Mouse (Mus musculus) erythroblast, embryonic 14.5 days (primary cell): ENCODE data around the gene Cux1. TPM values are rescaled to one million over a fixed set of nuclear protein-coding genes. Genes with fewer than 3 reads are reported as not detected.

Experiments used
- H3K27me3 ChIP-seq: 2 replicates; pipeline ENCODE4 v1.6.1; 2012; ENCODE audit warnings: inconsistent platforms; ENCODE audit not compliant: control insufficient read depth
- H3K36me3 ChIP-seq: 2 replicates; pipeline ENCODE4 v1.6.1; 2012; ENCODE audit warnings: mild to moderate bottlenecking, inconsistent platforms; ENCODE audit not compliant: control insufficient read depth
- H3K4me1 ChIP-seq: 2 replicates; pipeline ENCODE4 v1.6.1; 2012; ENCODE audit warnings: inconsistent platforms; ENCODE audit not compliant: control insufficient read depth
- H3K4me3 ChIP-seq: replicated peaks from 2 replicates; pipeline ENCODE3; 2012; ENCODE audit warnings: moderate library complexity, mild to moderate bottlenecking, inconsistent platforms
- H3K9me3 ChIP-seq: 2 replicates; pipeline ENCODE4 v1.6.1; 2012; ENCODE audit warnings: low read length, inconsistent platforms, mixed read lengths; ENCODE audit not compliant: control insufficient read depth
- GATA1 ChIP-seq: IDR thresholded peaks from 2 replicates; pipeline ENCODE4 v1.6.1; 2012; ENCODE audit warnings: low read length, inconsistent platforms, mixed read lengths
- TAL1 ChIP-seq: IDR thresholded peaks from 3 replicates; pipeline ENCODE4 v1.6.1; 2012; ENCODE audit warnings: low read length, inconsistent platforms, mixed read lengths
- polyA plus RNA-seq: library from polyadenylated mRNA; stranded (reverse); fragments of >175 nt; gene quantifications from 2 replicates; pipeline ENCODE4 v1.2.3, GENCODE M21; 2012

Gene Cux1
- polyA plus RNA-seq, 1 experiment = 2.9 TPM

- no peak for TF ChIP-seq TAL1
- no peak for TF ChIP-seq GATA1
- H3K36me3 ChIP-seq = peaks cover 3% of the 10 kb centered on the region
- H3K4me3 ChIP-seq = no peak overlapping the region
- H3K4me1 ChIP-seq = peaks cover 6% of the 10 kb centered on the region
- H3K9me3 ChIP-seq = no peaks in the 10 kb centered on the region
- H3K27me3 ChIP-seq = no peaks in the 10 kb centered on the region
These were observed 171.0 kb downstream of the Cux1 start for GRCm38 (mm10) chr5:136396256-136396655.

- H3K4me1 ChIP-seq = peaks cover 6% of the 10 kb centered on the region
- H3K27me3 ChIP-seq = no peaks in the 10 kb centered on the region
- TF ChIP-seq TAL1 (no peak), GATA1 (no peak)
These were observed 171.6 kb downstream of the Cux1 start for GRCm38 (mm10) chr5:136395600-136396195.

GRCm38 (mm10) chr5:136394517-136395212 is 172.6 kb downstream of the Cux1 start:
- Histone ChIP-seq H3K9me3 (no peaks in the 10 kb centered on the region), H3K27me3 (no peaks in the 10 kb centered on the region), H3K4me1 (peaks cover 6% of the 10 kb centered on the region), H3K4me3 (no peak overlapping the region), H3K36me3 (peaks cover 4% of the 10 kb centered on the region)
- TF ChIP-seq TAL1 = no peak
- no peak for TF ChIP-seq GATA1

More at GRCm38 (mm10) chr5:136395600-136396195, 171.6 kb downstream of the Cux1 start:
- H3K9me3 ChIP-seq = no peaks in the 10 kb centered on the region
- no peak overlapping the region for H3K4me3 ChIP-seq
- peaks cover 3% of the 10 kb centered on the region for H3K36me3 ChIP-seq

GRCm38 (mm10) chr5:136393621-136394020 is 173.7 kb downstream of the Cux1 start:
- Histone ChIP-seq H3K4me1 (peaks cover 6% of the 10 kb centered on the region), H3K9me3 (no peaks in the 10 kb centered on the region), H3K4me3 (no peak overlapping the region), H3K27me3 (no peaks in the 10 kb centered on the region), H3K36me3 (peaks cover 4% of the 10 kb centered on the region)
- TF ChIP-seq GATA1 = no peak
- TF ChIP-seq TAL1 = no peak

- no peak overlapping the region for H3K4me3 ChIP-seq
- no peaks in the 10 kb centered on the region for H3K27me3 ChIP-seq
- no peaks in the 10 kb centered on the region for H3K4me1 ChIP-seq
- TF ChIP-seq GATA1 (no peak), TAL1 (no peak)
- no peaks in the 10 kb centered on the region for H3K9me3 ChIP-seq
- peaks cover 4% of the 10 kb centered on the region for H3K36me3 ChIP-seq
These were observed 180.5 kb downstream of the Cux1 start for GRCm38 (mm10) chr5:136386757-136387156.

- H3K27me3 ChIP-seq = no peaks in the 10 kb centered on the region
- H3K4me3 ChIP-seq = no peak overlapping the region
- H3K4me1 ChIP-seq = no peaks in the 10 kb centered on the region
- TF ChIP-seq GATA1 (no peak), TAL1 (no peak)
- H3K36me3 ChIP-seq = no peaks in the 10 kb centered on the region; the same call in none of the 2 replicates
- H3K9me3 ChIP-seq = no peaks in the 10 kb centered on the region
These were observed 182.1 kb downstream of the Cux1 start for GRCm38 (mm10) chr5:136385161-136385560.

GRCm38 (mm10) chr5:136382261-136383005 is 184.9 kb downstream of the Cux1 start:
- TF ChIP-seq TAL1 (no peak), GATA1 (no peak)
- H3K36me3 ChIP-seq = no peaks in the 10 kb centered on the region; the same call in 1 of the 2 replicates
- no peaks in the 10 kb centered on the region for H3K27me3 ChIP-seq
- H3K4me3 ChIP-seq = no peak overlapping the region
- H3K4me1 ChIP-seq = no peaks in the 10 kb centered on the region
- no peaks in the 10 kb centered on the region for H3K9me3 ChIP-seq

GRCm38 (mm10) chr5:136379405-136379804 is 187.9 kb downstream of the Cux1 start:
- Histone ChIP-seq H3K4me1 (no peaks in the 10 kb centered on the region), H3K9me3 (no peaks in the 10 kb centered on the region), H3K27me3 (no peaks in the 10 kb centered on the region), H3K4me3 (no peak overlapping the region), H3K36me3 (no peaks in the 10 kb centered on the region; the same call in 1 of the 2 replicates)
- no peak for TF ChIP-seq GATA1
- TF ChIP-seq TAL1 = no peak

GRCm38 (mm10) chr5:136377101-136377500 is 190.2 kb downstream of the Cux1 start:
- Histone ChIP-seq H3K9me3 (no peaks in the 10 kb centered on the region), H3K27me3 (no peaks in the 10 kb centered on the region), H3K4me1 (no peaks in the 10 kb centered on the region), H3K36me3 (peaks cover 2% of the 10 kb centered on the region), H3K4me3 (no peak overlapping the region)
- TF ChIP-seq TAL1 = no peak
- TF ChIP-seq GATA1 = no peak
